Mouse (Mus musculus) gastrocnemius, adult 8-10 months (tissue): ENCODE measurements around the gene Fcf1. TPM values are rescaled to one million over a fixed set of nuclear protein-coding genes. Genes with fewer than 3 reads are reported as not detected.

Experiments
- DNase-seq, 2 experiments: peaks; one replicate each; pipeline ENCODE4 v3.0.0; 2022; ENCODE audit warnings: low spot score in 2 of 2
- total RNA-seq, 4 experiments: library from RNA; stranded (reverse); gene quantifications; 2 replicates each; pipeline ENCODE4 v1.2.4; 2022

Fcf1 gene
- 10 to 100 TPM; 26.7 to 29.8 (median 28.0) TPM for total RNA-seq

- peak; percentile 74 to 78 for DNase-seq
Observed at GRCm38 (mm10) chr12:84970428-84971096, at the start of gene Fcf1, which contains the start of gene Arel1. TSS of gene Fcf1 (plus strand) at chr12:84970897. TSS of gene Arel1 (minus strand) at chr12:84970900.

- DNase-seq, result no peak
Observed at GRCm38 (mm10) chr12:84921881-84922419, 48.7 kb upstream of the Fcf1 start.

- DNase-seq, result no peak
Observed at GRCm38 (mm10) chr12:84924324-84924723, 46.4 kb upstream of the Fcf1 start.

- DNase-seq, result no peak
Observed at GRCm38 (mm10) chr12:84926542-84926941, 44.2 kb upstream of the Fcf1 start.

- no peak for DNase-seq
Observed at GRCm38 (mm10) chr12:84932210-84932609, 38.5 kb upstream of the Fcf1 start.

GRCm38 (mm10) chr12:84935343-84935742 lies 35.4 kb upstream of the Fcf1 start:
- DNase-seq, result no peak

GRCm38 (mm10) chr12:84939117-84939516 lies 31.6 kb upstream of the Fcf1 start:
- DNase-seq, result no peak

- DNase-seq, result no peak
Observed at GRCm38 (mm10) chr12:84940343-84940742, 30.4 kb upstream of the Fcf1 start.

GRCm38 (mm10) chr12:84941717-84942116 lies 29.0 kb upstream of the Fcf1 start:
- DNase-seq, result no peak

- DNase-seq, result no peak
Observed at GRCm38 (mm10) chr12:84943006-84943952, 27.4 kb upstream of the Fcf1 start.

- no peak for DNase-seq
Observed at GRCm38 (mm10) chr12:84944150-84944812, 26.4 kb upstream of the Fcf1 start.

- no peak for DNase-seq
Observed at GRCm38 (mm10) chr12:84944813-84945553, 25.7 kb upstream of the Fcf1 start.

- DNase-seq, result no peak
Observed at GRCm38 (mm10) chr12:84947894-84948583, 22.7 kb upstream of the Fcf1 start.

GRCm38 (mm10) chr12:84948584-84949285 lies 22.0 kb upstream of the Fcf1 start:
- no peak for DNase-seq

- no peak for DNase-seq
Observed at GRCm38 (mm10) chr12:84950763-84951162, 19.9 kb upstream of the Fcf1 start.

GRCm38 (mm10) chr12:84951531-84951930 lies 19.2 kb upstream of the Fcf1 start:
- DNase-seq, result no peak

- DNase-seq, result no peak
Observed at GRCm38 (mm10) chr12:84952351-84952750, 18.3 kb upstream of the Fcf1 start.

GRCm38 (mm10) chr12:84956317-84956716 lies 14.4 kb upstream of the Fcf1 start:
- DNase-seq, result no peak

- no peak for DNase-seq
Observed at GRCm38 (mm10) chr12:84958794-84959356, 11.8 kb upstream of the Fcf1 start.
